Mouse (Mus musculus): ENCODE data around the gene Rasgrf2. TPM values are rescaled to one million over a fixed set of nuclear protein-coding genes. Genes with fewer than 3 reads are reported as not detected.

Gene Rasgrf2
- polyA plus RNA-seq, 2 experiments = 0.03 to 0.10 TPM

DNA sequence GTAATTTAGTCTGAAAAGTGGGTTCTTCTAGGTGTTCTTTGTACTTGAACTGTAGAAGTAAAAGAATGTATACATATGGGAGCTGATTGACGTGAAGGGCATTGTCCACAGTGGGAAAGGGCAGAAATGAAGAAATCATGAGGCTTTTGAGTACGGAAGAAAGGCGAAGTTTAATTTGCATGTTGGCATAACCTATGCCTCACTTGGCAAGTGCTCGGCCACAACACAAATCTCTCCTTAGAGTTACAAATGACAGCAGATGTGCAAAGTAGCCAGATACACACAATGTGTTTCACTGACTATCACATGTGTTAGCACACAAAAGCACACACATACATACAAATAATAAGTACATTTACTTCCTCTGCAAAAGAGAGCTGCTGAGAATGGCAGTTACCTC lies 251.2 kb downstream of the Rasgrf2 start:
- no peaks in the 10 kb centered on the region for H3K36me3 ChIP-seq (replicated peaks; ENCODE audit: control insufficient read depth, insufficient read depth, low read depth)
- H3K27me3 ChIP-seq (ENCODE audit: control insufficient read depth, insufficient read depth, low read length) = no peaks in the 10 kb centered on the region
- H3K4me1 ChIP-seq (replicated peaks; ENCODE audit: control insufficient read depth in 2 of 2, insufficient read depth in 2 of 2, low read length in 1 of 2) = no peaks in the 10 kb centered on the region
- H3K27ac ChIP-seq = no peak overlapping the region
- no peak overlapping the region for H3K4me3 ChIP-seq (ENCODE audit: insufficient read depth in 1 of 2, low read depth in 2 of 2, low read length in 2 of 2)
- 66% methylated on average over 4 of the region's 4 CpGs for WGBS (ENCODE audit: insufficient replicate concordance)
- DNase-seq (ENCODE audit: low read depth in 3 of 3, low spot score in 3 of 3) = no peak
- no peaks in the 10 kb centered on the region for H3K9me3 ChIP-seq (ENCODE audit: control insufficient read depth, low read length)
- no peak for TF ChIP-seq CTCF (IDR thresholded peaks at IDR 0.05; ENCODE audit: low read depth)
- TF ChIP-seq EP300 (IDR thresholded peaks at IDR 0.05; ENCODE audit: low read depth) = no peak
- no peak for ATAC-seq (ENCODE audit: insufficient read depth)
- H3K4me2 ChIP-seq (ENCODE audit: low read depth) = no peak overlapping the region
- H3K9ac ChIP-seq (replicated peaks) = no peak overlapping the region

DNA sequence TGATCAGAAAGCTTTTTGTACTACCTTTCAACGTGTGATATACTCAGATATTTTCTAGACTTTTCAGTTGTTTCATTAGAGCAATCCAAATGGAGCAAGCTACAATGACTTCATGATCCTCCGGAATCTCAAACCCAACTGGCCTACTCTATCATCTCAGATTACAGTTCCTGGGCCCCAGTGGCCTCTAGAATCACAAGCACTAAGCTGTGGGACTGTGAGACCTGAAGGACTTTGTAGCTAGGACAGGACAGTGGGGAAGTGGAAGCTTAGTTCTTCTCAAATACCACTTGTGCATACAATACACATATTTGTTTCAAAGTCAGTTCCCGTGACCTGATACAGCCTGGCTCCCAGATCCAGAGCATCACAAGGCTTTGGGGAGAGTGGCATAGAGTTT lies 253.5 kb downstream of the Rasgrf2 start:
- TF ChIP-seq CTCF (IDR thresholded peaks at IDR 0.05; ENCODE audit: low read depth) = no peak
- no peak for TF ChIP-seq EP300 (IDR thresholded peaks at IDR 0.05; ENCODE audit: low read depth)
- H3K4me3 ChIP-seq (ENCODE audit: insufficient read depth in 1 of 2, low read depth in 2 of 2, low read length in 2 of 2) = no peak overlapping the region
- no peaks in the 10 kb centered on the region for H3K9me3 ChIP-seq (ENCODE audit: control insufficient read depth, low read length)
- no peak overlapping the region for H3K9ac ChIP-seq (replicated peaks)
- H3K27me3 ChIP-seq (ENCODE audit: control insufficient read depth, insufficient read depth, low read length) = no peaks in the 10 kb centered on the region
- no peaks in the 10 kb centered on the region for H3K4me1 ChIP-seq (replicated peaks; ENCODE audit: control insufficient read depth in 2 of 2, insufficient read depth in 2 of 2, low read length in 1 of 2)
- H3K36me3 ChIP-seq (replicated peaks; ENCODE audit: control insufficient read depth, insufficient read depth, low read depth) = no peaks in the 10 kb centered on the region
- no peak for ATAC-seq (ENCODE audit: insufficient read depth)
- no peak for DNase-seq (ENCODE audit: low read depth in 3 of 3, low spot score in 3 of 3)
- no peak overlapping the region for H3K27ac ChIP-seq
- 59% methylated on average over 3 of the region's 3 CpGs for WGBS (ENCODE audit: insufficient replicate concordance)
- no peak overlapping the region for H3K4me2 ChIP-seq (ENCODE audit: low read depth)

DNA sequence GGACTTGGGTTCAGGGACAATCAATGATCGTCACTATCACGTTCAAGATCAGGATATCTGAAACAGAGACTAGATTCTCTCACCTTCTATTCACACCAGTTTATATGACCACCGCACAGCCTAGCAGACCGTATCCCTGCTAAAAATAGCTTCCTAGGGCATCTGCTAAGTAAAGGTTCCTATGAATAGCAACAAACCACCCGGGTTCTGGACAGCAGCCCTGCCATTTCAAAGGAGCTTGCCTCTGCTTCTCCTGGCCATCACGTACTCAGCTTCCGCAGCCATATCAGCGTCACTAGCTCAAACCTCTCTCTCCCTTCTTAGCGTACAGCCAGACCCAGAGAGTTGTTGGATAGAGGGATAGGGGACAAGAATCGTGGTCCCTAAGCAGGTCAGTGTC lies 254.1 kb downstream of the Rasgrf2 start:
- WGBS (ENCODE audit: insufficient replicate concordance) = 56% methylated on average over 10 of the region's 10 CpGs
- no peak overlapping the region for H3K4me2 ChIP-seq (ENCODE audit: low read depth)
- H3K36me3 ChIP-seq (replicated peaks; ENCODE audit: control insufficient read depth, insufficient read depth, low read depth) = no peaks in the 10 kb centered on the region
- DNase-seq (ENCODE audit: low read depth in 3 of 3, low spot score in 3 of 3) (no peak), ATAC-seq (ENCODE audit: insufficient read depth) (no peak)
- no peak overlapping the region for H3K27ac ChIP-seq
- no peak overlapping the region for H3K9ac ChIP-seq (replicated peaks)
- no peaks in the 10 kb centered on the region for H3K27me3 ChIP-seq (ENCODE audit: control insufficient read depth, insufficient read depth, low read length)
- H3K4me1 ChIP-seq (replicated peaks; ENCODE audit: control insufficient read depth in 2 of 2, insufficient read depth in 2 of 2, low read length in 1 of 2) = no peaks in the 10 kb centered on the region
- no peaks in the 10 kb centered on the region for H3K9me3 ChIP-seq (ENCODE audit: control insufficient read depth, low read length)
- H3K4me3 ChIP-seq (ENCODE audit: insufficient read depth in 1 of 2, low read depth in 2 of 2, low read length in 2 of 2) = no peak overlapping the region
- TF ChIP-seq EP300 (IDR thresholded peaks at IDR 0.05; ENCODE audit: low read depth) = no peak
- no peak for TF ChIP-seq CTCF (IDR thresholded peaks at IDR 0.05; ENCODE audit: low read depth)

DNA sequence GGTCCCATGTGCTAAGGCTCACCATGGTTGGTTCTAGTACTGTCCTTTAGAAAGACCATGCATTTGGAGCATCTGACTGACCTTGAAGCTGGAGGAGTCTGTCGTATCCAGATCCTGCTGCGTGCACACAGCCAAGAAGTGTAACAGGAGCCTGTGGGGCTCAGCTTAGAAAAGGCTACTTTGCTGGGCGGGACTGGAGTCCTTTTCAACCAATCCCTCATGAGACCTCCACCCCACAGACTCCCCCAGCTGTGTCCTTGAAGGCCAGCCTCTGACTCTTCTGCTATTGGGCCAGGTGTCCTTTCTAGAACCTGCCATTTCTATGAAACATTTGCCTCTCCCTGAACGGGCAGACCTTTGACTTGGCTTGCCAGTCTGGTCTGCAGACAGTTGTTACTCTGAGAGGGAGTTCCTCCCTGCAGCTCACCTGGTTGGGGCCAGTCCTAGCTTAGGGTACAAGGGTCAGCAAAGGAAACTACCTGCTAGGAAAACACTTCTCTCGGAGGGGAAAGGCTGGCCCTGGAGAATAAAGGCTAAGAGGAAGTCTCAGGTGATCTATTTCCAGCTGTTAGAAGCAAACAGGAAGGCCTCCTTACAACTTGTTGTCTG lies 254.6 kb downstream of the Rasgrf2 start, which contains the start of gene Ckmt2:
Gene Ckmt2, minus strand, starts transcription at position 145 of the 609 bp plus-strand sequence.
- no peaks in the 10 kb centered on the region for H3K27me3 ChIP-seq (ENCODE audit: control insufficient read depth, insufficient read depth, low read length)
- WGBS (ENCODE audit: insufficient replicate concordance) = 43% methylated on average over 5 of the region's 5 CpGs
- TF ChIP-seq EP300 (IDR thresholded peaks at IDR 0.05; ENCODE audit: low read depth) = no peak
- no peak for TF ChIP-seq CTCF (IDR thresholded peaks at IDR 0.05; ENCODE audit: low read depth)
- H3K9ac ChIP-seq (replicated peaks) = no peak within 1 kb of the TSS
- H3K4me3 ChIP-seq (ENCODE audit: insufficient read depth in 1 of 2, low read depth in 2 of 2, low read length in 2 of 2) = no peak within 1 kb of the TSS
- no peaks in the 10 kb centered on the region for H3K4me1 ChIP-seq (replicated peaks; ENCODE audit: control insufficient read depth in 2 of 2, insufficient read depth in 2 of 2, low read length in 1 of 2)
- ATAC-seq (ENCODE audit: insufficient read depth) (no peak), DNase-seq (ENCODE audit: low read depth in 3 of 3, low spot score in 3 of 3) (no peak)
- no peaks in the 10 kb centered on the region for H3K36me3 ChIP-seq (replicated peaks; ENCODE audit: control insufficient read depth, insufficient read depth, low read depth)
- H3K9me3 ChIP-seq (ENCODE audit: control insufficient read depth, low read length) = no peaks in the 10 kb centered on the region
- no peak within 1 kb of the TSS for H3K4me2 ChIP-seq (ENCODE audit: low read depth)
- H3K27ac ChIP-seq = no peak within 1 kb of the TSS

DNA sequence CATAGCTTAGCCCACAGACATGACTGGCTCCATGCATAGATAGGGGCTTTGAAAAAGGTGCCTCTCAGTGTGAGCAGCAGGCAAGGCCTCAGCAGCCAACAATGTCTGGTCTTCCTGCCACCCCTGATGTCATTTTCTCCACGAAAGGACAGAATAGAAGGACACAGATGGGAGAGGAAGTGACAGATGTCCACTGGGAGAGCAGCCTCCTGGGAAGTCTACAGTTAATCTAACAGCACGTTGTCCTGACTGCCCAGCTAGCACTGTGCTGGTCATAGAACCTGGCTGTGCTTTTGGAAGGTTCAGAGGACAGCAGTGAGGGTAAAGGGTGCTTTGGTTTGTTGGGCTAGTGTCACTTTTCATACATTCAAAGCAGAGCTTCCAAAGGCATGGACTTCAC lies 255.9 kb downstream of the Rasgrf2 start:
- no peak overlapping the region for H3K9ac ChIP-seq (replicated peaks)
- no peaks in the 10 kb centered on the region for H3K9me3 ChIP-seq (ENCODE audit: control insufficient read depth, low read length)
- 13% methylated on average over 2 of the region's 2 CpGs for WGBS (ENCODE audit: insufficient replicate concordance)
- DNase-seq (ENCODE audit: low read depth in 3 of 3, low spot score in 3 of 3) = no peak
- no peaks in the 10 kb centered on the region for H3K36me3 ChIP-seq (replicated peaks; ENCODE audit: control insufficient read depth, insufficient read depth, low read depth)
- TF ChIP-seq CTCF (IDR thresholded peaks at IDR 0.05; ENCODE audit: low read depth) (no peak), EP300 (IDR thresholded peaks at IDR 0.05; ENCODE audit: low read depth) (no peak)
- no peak overlapping the region for H3K4me3 ChIP-seq (ENCODE audit: insufficient read depth in 1 of 2, low read depth in 2 of 2, low read length in 2 of 2)
- H3K4me1 ChIP-seq (replicated peaks; ENCODE audit: control insufficient read depth in 2 of 2, insufficient read depth in 2 of 2, low read length in 1 of 2) = no peaks in the 10 kb centered on the region
- H3K4me2 ChIP-seq (ENCODE audit: low read depth) = no peak overlapping the region
- no peak overlapping the region for H3K27ac ChIP-seq
- no peaks in the 10 kb centered on the region for H3K27me3 ChIP-seq (ENCODE audit: control insufficient read depth, insufficient read depth, low read length)
- ATAC-seq (ENCODE audit: insufficient read depth) = no peak
